Mouse (Mus musculus) CD4-positive helper T cell, adult 2 months (primary cell): ENCODE data around the gene Otp.

Source experiments
- DNase-seq: peaks from one replicate; pipeline ENCODE4 v3.0.0-alpha.2; 2012; ENCODE audit warnings: low read depth, missing footprints, low spot score

The Otp gene

GRCm38 (mm10) chr13:94874039-94874425 is 1.4 kb upstream of the Otp start:
- no peak for DNase-seq

GRCm38 (mm10) chr13:94874656-94875395 is 576 bp upstream of the Otp start:
- no peak for DNase-seq

- DNase-seq = no peak
These were observed 1.1 kb downstream of the Otp start for GRCm38 (mm10) chr13:94876286-94877210.

GRCm38 (mm10) chr13:94877211-94877590 is 1.8 kb downstream of the Otp start:
- no peak for DNase-seq

GRCm38 (mm10) chr13:94877991-94878745 is 2.8 kb downstream of the Otp start:
- DNase-seq = no peak

GRCm38 (mm10) chr13:94881201-94881600 is 5.8 kb downstream of the Otp start:
- no peak for DNase-seq

GRCm38 (mm10) chr13:94882221-94882620 is 6.8 kb downstream of the Otp start:
- no peak for DNase-seq

- DNase-seq = no peak
These were observed 7.3 kb downstream of the Otp start for GRCm38 (mm10) chr13:94882711-94883145.

GRCm38 (mm10) chr13:94883163-94883965 is 8.0 kb downstream of the Otp start:
- DNase-seq = peak; percentile 14

GRCm38 (mm10) chr13:94883966-94884960 is 8.9 kb downstream of the Otp start:
- DNase-seq = no peak

- DNase-seq = no peak
These were observed 10.2 kb downstream of the Otp start for GRCm38 (mm10) chr13:94885291-94886235.

GRCm38 (mm10) chr13:94907841-94908240 is 32.4 kb downstream of the Otp start:
- no peak for DNase-seq

GRCm38 (mm10) chr13:94912961-94913360 is 37.6 kb downstream of the Otp start:
- no peak for DNase-seq

GRCm38 (mm10) chr13:94915654-94916053 is 40.3 kb downstream of the Otp start:
- DNase-seq = no peak

GRCm38 (mm10) chr13:94928086-94928485 is 52.7 kb downstream of the Otp start:
- DNase-seq = no peak
